Mouse (Mus musculus) left cerebral cortex, postnatal 25 days (tissue): ENCODE data around the gene A630076J17Rik. TPM values are rescaled to one million over a fixed set of nuclear protein-coding genes. Genes with fewer than 3 reads are reported as not detected.
A peak's percentile ranks its signal among the peaks of the same experiment; 100 is the strongest.

ENCODE experiments used
- DNase-seq, 2 experiments: peaks; one replicate each; pipeline ENCODE4 v3.0.0; 2022; ENCODE audit warnings: low spot score in 2 of 2, mixed read lengths in 1 of 2
- intact Hi-C: fragments of 180-260 bp; cut with DNase I; formaldehyde crosslinking; loops from one replicate; pipeline ENCODE4 v1.15.1; 2025
- total RNA-seq, 2 experiments: library from RNA; stranded (reverse); gene quantifications; 2 replicates each; pipeline ENCODE4 v1.2.3; 2021

The A630076J17Rik gene
- total RNA-seq: not detected

DNA sequence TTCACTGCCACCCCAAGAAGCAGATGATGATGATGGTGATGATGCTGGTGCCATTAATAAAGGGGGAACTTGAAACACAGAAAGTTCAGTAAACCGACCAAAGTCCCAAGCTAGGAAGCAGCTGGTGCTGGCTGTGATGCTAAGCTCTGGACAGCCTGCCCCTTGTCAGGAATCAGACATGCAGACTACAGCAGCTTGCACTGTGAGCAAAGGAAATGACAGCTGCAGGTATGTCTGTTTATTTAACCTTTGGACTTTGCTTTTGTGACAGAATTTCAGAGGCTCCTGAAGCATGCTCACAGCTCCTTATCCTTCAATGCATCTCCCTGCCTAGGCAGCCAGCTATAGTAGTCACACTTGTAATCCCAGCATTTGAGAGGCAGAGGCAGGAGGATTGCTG is at the start of gene A630076J17Rik:
Gene A630076J17Rik (plus strand): TSS at position 88 of the 400 bp plus-strand sequence.
- no peak for DNase-seq
- intact Hi-C loops: loop anchor here (5.0 to 10.0 kb wide), 2 partner anchors 127 to 384 kb away; no protein-coding TSS in a partner anchor

DNA sequence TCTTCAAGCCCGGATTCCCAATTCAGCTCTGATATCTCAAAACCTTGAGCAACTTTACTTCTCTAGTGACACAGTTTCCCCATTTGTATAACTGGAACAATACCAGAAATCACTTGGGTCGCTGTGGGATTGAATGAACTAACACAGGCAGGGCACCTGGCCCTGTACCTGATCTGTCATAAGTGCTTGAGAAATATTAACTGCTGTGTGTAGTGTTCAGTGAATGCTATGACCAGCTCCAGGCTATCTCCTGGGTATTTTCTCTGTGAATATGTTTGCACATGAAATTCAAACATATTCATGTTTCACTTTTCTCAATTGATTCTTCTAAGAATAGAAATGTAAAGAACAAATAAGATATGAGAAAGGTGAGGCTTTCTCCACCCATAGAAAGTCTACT is 49.6 kb upstream of the A630076J17Rik start:
- no peak for DNase-seq
- intact Hi-C loops: no loop called here

DNA sequence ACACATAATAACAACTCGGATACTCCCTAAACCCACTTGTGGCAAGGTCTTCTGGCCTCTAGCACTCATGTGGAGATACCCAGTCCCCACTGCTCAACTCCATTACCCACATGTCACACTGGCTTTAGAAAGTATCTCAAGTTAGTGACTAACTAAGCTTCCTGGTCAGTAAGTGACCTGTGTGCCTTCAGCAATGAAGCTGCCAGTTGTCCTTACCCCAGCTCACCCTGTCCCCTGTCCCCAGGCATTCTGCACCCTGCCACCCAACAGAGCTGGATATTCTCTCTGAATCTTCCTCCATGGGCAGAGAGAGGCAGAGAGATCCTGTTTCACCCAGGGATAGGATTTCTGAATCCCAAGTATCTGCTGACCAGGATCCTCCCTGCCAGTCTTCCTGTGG is 47.7 kb upstream of the A630076J17Rik start, which contains the start of gene Kcna10:
Gene Kcna10 (plus strand): TSS at position 301 of the 400 bp plus-strand sequence.
- DNase-seq: no peak
- intact Hi-C loops: no loop called here

DNA sequence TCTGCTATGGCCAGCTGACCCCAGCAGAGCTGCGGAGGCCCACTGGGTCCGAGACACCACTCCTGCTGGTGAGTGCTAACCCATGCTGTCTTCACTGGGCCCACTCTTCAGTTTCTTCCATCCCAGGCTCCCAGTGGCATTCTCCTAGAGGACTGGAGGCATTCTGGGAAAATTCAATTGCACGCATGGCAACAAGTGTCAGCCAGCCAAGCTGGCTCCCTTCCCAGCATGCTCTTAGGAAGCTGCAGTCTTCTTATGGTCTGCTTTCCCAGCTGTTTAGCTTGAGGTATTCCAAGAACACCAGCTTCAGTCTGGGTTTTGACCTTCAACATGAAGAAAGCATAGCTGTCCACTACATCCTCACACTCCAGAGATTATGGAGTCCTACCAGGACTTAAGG is 47.2 kb upstream of the A630076J17Rik start:
- intact Hi-C loops: no loop called here
- DNase-seq: peak in 1 of 2 experiments; percentile 20

DNA sequence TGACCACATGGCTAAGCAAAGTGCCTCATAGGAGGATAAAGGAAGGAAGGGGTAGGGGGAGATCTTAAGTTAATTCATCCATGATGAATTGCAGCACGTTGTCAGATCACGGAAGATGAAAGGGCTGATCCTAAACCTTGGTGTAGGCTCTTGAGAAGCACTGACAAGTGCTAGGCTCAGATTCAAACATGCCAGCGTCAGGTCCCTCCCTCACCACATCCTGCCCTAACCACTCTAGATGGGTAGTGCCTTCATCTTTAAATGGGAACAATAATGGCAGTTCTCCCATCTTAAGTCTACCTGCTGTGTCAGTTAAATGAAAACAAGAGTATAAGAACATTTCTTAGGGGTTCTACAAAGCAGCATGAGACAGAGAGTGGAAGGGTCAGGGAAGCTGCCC is 44.8 kb upstream of the A630076J17Rik start:
- DNase-seq: no peak
- intact Hi-C loops: loop anchor here (5.0 kb wide), 1 partner anchor 248 kb away; no protein-coding TSS in a partner anchor

DNA sequence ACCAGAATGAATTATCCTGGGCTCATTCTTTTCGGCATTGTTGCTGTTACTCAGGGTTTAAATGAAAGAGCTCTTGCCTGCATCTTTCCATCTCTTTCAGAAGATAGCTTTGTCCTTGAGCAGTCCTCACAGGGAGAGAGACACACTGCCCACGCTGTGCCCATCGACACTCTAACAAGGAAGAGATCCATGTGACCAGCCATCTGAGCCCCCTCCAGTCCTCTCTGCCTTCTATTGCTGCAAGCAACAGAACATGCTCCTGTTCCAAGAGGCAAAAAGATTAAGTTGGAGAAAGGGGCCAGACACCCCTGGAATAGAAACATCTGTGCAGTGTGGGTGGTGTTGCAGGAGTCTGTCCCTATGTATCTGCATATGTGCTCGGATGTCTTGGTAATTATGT is 43.4 kb upstream of the A630076J17Rik start:
- DNase-seq: peak in 1 of 2 experiments; percentile 60
- intact Hi-C loops: loop anchor here (5.0 kb wide), 1 partner anchor 250 kb away; no protein-coding TSS in a partner anchor

DNA sequence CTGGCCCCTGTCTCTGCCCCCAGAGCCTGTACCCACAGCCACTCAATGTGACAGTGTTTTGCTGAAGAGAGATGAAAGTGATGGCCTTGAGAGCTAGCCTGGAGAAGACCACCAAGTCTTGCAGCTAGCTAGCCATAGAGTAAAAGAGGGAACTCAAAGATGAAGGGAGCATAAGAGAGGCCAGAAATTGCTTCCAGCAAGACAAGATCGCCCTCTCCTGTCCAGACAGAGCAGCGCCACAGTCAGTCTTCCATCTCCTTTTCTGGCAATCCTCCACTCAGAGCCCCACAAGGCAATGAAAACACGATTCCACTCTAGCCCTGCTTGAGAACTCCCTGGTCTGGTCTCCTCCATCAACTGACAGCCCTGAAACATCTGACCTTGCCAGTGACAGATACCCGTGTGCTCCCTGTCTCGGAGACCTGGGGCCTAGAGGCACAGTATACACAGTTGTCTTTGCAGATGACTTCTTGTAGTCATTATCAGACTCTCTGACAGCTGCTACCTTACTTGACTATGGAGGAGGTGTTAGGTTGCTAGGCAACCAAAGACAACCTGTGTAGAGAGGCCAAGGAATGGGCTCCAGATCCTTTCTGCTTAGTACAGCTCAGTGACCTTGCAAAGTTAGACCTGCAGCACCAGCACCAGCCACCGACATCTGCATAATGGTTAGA is 42.1 kb upstream of the A630076J17Rik start:
- intact Hi-C loops: loop anchor here (1.0 to 5.0 kb wide), 2 partner anchors 94 to 251 kb away; no protein-coding TSS in a partner anchor
- DNase-seq: peak; percentile 70 to 81

DNA sequence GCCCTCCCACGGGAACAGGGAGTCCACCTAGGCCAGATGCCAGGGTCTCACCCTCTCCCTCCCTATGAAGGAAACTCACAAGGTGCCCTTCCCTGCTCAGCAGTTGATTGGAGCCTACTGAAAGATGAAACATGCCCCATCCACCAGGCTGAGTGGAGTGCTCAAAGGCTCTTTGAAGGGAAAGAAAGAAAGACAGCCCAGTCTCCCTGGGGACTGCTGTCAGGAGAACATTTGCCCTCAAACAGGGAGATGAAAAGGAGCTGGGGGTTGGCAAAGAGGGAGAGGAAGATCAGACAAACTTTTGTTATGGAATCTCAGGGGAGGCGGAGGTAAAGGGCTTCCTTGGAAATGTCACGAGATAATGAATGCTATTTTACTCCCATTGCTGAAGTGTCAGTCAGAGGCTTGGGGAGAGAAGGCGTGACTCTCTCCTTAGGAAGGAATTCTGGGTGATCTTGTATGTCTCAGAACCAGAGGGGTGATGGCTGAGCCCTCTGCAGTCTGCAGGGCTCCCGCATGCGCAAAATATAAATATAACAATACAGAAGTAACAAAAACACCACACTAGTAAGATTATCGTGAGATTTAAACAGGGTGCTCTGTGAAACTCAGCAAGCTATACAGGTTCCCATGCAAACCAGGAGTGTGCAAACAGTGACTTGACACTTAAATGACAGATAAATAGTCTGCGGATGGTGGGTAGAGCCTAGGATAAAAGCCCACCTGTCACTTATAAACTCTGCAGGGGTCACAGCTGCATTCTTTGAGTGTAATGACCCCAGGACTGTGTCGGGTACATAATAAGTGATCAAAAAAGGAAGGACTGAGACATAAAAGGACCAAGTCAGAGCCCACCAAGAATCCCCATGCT is 28.9 kb upstream of the A630076J17Rik start:
- DNase-seq: no peak
- intact Hi-C loops: no loop called here

DNA sequence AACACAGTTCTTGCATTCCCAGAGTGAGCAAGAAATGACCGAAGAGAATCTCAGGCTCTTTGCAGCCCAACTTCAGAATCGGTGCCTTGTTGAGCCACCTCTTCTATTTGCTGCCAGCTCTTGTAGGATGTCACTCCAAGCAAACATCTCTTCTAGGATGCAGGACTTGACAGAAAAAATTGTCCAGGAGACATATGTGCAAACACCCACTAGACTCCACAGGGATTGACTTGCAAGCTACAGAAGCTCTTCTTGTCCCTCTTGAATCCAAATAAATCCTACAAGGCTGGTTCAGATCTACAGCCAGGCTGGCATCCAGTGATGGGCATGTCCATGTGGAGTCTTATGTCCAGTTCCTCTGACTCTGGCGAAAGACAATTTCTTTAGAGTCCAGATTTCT is 26.0 kb upstream of the A630076J17Rik start:
- intact Hi-C loops: no loop called here
- peak in 1 of 2 experiments; percentile 66 for DNase-seq

DNA sequence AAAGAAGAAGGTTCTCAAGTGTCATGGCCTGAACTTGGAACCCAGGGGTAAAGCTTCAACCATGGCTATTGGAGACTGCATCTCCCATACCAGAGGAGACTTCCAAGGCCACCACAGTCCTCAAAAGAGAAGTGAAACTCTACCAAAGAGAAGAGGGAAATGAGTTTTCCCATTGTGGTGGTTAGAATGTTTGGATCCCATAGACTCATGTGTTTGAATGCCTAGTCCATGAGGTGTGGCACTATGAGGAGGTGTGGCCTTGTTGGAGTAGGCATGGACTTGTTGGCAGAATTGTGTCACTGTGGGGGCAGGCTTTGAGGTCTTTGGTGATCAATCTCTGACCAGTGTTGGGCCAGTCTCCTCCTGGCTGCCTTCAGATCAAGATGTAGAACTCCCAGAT is 25.2 kb upstream of the A630076J17Rik start:
- DNase-seq: no peak
- intact Hi-C loops: no loop called here

DNA sequence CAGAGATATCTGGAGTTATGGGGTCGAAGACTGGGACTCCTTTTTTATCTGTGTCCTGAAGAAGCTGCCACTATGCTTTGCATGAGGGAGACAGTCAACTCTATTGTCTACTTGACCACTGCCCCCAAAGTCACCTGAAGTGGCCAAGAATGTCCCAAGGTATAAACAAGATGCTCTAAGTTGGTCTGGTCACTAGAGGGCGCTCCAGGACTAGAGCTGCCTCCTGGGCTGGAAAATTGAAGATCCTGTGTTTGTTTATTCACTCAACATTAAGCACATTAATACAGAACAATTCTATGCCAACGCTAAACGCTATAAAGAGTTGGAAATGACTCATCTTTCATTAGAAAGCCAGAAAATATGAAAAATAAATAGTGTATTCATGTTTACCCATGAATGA is 24.4 kb upstream of the A630076J17Rik start:
- intact Hi-C loops: loop anchor here (1.0 to 2.0 kb wide), 3 partner anchors 27 to 261 kb away; no protein-coding TSS in a partner anchor
- DNase-seq: peak; percentile 73 to 79

DNA sequence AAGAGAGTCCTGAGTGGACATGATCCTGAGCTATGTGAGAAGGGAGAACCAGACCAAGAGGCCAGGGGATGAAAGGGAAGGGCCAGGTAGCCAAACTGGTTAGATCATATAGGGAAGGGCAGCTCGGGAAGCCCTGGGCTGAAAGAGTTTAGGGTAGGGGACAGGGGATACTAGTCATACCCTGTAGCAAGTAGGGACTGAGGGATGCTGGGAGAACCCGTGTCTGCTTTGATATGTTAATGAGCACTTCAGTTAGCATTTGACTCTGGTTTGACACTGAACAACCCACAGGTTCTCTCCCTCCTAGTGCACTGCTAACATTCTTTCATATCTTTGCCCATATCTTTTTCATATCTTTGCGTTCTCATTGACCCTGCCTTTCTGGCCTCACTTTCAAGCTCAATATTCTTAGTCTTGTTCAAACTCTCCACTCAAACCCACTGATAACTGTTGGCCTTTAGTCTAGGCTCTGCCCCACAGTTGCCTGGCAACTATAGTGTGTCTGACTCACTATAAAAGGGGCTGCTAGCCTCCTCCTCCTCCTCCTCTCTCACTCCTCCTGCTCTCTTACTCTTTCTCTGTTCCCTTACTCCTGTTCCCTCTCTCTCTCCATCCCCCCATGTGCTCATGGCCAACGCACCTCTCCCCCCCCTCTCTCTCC is 23.8 kb upstream of the A630076J17Rik start:
- intact Hi-C loops: loop anchor here (1.0 to 2.0 kb wide), 3 partner anchors 27 to 260 kb away; no protein-coding TSS in a partner anchor
- peak in 1 of 2 experiments; percentile 18 for DNase-seq

DNA sequence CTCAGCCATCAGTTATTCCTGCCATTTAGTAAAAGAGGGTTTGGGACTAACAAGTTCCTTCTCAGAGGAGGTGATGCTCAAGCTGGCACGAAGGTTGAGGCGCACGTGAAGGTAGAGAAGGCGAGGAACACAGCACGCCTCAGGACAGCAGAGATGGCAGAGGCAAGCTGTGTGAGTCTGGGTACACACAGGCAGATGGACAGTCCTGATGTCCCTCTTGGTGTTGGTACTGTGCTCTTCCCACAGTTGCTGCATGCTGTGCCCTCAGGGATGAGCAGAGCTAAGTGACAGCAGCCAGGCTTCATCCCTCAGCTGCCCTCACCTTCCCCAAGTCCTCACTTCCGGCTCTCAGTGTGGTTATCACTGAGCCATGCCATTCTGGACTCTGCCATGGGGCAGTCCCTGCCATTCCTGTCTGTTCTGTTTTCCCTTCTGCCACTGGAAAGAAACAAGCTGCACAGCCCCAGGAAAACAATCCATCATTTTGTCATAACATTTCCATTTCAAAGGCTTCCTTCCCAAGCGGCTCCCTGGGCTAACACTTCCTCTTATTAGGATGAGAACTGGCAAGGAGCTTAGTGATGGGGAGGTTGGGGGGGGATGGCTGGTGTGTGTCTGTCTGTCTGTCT is 22.7 kb upstream of the A630076J17Rik start:
- intact Hi-C loops: loop anchor here (2.0 kb wide), 2 partner anchors 67 to 259 kb away; no protein-coding TSS in a partner anchor

DNA sequence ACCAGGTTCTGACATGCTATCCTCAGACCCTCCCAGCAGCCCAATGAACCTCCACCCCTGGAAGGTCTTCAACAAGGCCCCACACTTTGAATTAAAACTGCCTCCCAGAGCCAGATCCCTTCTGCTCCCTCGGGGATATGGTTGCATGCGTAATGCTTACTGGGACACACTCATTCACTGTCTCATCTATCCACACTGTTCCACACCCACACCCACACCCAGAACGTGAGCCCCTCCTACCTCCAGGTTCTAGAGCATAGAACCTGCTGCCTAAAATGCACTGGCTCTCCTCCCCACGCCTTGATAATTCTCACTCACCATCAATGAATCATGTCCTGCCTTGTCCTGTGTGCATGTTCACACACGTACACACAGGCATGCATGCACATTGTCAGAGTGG is 15.8 kb upstream of the A630076J17Rik start:
- peak in 1 of 2 experiments; percentile 37 for DNase-seq
- intact Hi-C loops: loop anchor here (5.0 kb wide), 1 partner anchor 138 kb away; no protein-coding TSS in a partner anchor

More for the DNA sequence above, 22.7 kb upstream of the A630076J17Rik start:
- no peak for DNase-seq

DNA sequence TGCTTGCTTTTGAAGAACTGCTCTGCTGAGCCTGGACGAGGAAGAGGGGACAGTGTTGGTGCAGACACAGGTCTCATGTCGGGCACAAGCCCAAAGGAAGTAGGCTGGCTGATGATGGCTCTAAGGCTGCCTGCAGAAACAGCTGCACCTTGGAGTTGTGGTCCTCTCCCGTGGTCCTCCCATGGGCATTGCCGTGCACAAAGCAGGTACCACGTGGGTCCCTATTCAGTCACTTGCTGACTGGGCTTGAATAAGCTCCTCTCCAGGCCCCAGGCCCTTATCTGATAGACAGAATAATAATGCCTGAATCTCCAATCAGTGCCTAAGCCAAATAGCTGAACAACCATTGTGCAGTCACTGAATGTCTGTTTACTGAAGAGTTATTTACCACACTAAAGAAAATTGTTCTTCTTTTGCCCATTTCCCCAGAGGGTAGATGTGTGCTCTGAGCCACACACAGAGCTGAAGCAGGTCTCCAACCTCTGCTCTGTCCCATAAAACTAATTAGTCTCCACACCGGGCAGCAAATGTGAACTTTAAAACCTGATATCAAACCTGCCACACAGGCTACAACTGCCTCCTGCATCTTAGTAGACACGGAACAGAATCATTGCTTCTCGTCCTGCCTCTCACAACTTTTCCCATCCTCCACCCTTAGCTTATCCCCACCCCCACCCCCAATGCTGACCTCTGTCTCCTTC is 13.9 kb upstream of the A630076J17Rik start:
- intact Hi-C loops: no loop called here
- DNase-seq: no peak

DNA sequence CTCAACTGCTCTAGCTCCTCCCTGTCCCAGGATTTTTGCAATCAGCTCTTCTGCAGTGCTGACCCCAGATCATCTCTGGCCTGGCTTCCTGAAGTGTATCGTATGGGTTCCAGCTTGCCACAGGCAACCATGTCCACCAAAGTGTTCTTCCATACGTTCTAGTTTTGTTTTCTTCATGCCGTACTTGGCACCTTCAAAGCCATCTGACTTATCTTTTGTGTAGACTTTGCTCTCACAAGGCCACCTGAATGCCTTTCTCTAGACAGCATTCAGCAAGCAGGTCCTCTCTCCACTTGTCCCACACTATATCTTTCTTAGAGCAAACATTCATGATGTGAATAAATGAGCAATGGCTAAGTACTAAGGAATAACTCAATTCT is 13.3 kb upstream of the A630076J17Rik start:
- DNase-seq: no peak
- intact Hi-C loops: no loop called here

DNA sequence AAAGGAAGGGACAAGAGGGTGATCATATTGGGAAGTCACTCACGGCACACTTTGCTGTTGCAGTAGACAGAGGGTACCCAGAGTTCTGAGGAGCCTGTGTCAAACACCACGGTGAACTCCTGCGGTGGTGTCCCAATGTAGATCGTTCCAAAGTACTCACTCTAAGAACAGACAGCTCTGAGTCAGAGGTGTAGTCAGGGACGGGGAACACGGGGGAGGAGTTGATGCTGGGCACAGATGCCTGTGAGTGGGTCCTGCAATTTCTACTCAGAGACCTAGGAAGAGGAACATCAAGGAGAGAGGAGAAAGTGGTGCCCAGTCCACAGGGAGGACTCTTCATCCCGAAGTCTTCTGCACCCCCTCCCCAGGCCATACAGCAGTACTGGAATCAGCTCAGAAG is 11.8 kb upstream of the A630076J17Rik start:
- intact Hi-C loops: no loop called here
- DNase-seq: peak in 1 of 2 experiments; percentile 63

DNA sequence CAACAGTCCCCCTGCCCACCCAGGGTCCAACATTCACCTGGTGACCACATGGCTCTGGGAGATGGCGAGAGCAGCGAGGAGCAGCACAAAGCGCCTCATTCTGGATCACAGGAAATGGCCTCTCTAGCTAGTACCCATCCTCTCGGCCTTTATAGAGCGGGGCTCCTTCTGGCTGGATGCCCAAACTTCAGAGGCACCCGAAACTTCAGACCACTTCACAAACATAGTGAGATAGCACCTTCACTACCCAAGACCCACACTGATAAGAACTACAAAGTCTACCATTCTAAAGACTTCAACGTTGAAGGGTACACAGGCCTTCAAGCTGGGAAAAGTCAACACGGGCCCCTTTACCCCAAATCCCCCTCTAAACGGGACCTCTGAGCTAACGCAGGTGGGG is 8.8 kb upstream of the A630076J17Rik start, which contains the start of gene Cym:
Gene Cym (minus strand): TSS at position 125 of the 400 bp plus-strand sequence.
- no peak for DNase-seq
- intact Hi-C loops: no loop called here
